Mouse (Mus musculus): Measurements from ENCODE around the gene Chd3.

DNA sequence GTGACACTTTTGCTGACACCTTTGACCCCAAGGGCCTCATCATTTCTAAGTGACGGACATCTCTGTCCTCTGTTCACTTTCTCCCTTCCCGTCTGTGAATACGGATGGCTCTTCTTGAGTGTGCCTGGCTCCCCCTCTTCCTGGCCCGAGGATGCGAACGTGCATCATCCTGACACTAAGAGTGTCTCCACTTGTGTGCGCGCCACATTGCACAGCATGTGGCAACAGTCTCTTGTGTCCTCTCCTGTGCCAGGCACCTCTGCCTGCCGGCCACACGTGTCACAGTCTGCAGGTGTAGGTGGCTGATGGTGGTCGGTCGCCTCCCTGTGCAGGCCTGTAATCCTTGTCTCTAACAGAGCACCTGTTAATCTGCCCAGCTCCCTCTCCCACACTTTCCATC, 2.4 kb upstream of the Chd3 start:
- TF ChIP-seq CTCF (IDR thresholded peaks at IDR 0.05; ENCODE audit: low read depth) (no peak), EP300 (IDR thresholded peaks at IDR 0.05; ENCODE audit: low read depth) (no peak)

All from heart, postnatal 0 days (tissue).